Mouse (Mus musculus): Measurements from ENCODE around the gene Sap18.

GRCm38 (mm10) chr14:57789311-57789710 lies 8.7 kb upstream of the Sap18 start:
- TF ChIP-seq CTCF (IDR thresholded peaks at IDR 0.05; ENCODE audit: low read depth, low read length) (no peak), GATA1 (IDR thresholded peaks at IDR 0.05; ENCODE audit: borderline replicate concordance, low read length) (no peak), TAL1 (conservative IDR thresholded peaks at IDR 0.05; ENCODE audit: low read depth, low read length) (no peak), GATA2 (IDR thresholded peaks at IDR 0.05; ENCODE audit: borderline replicate concordance, low read depth, low read length) (no peak)
